Mouse (Mus musculus) erythroblast, embryonic 14.5 days (primary cell): ENCODE data around the gene Gabrd. TPM values are rescaled to one million over a fixed set of nuclear protein-coding genes. Genes with fewer than 3 reads are reported as not detected.
"Not testable (repeated sequence)": the region's sequence is repeated elsewhere in the genome, so short reads cannot be mapped to it uniquely, and the experiment has no call there.

Source experiments
- H3K27me3 ChIP-seq: 2 replicates; pipeline ENCODE4 v1.6.1; 2012; ENCODE audit warnings: inconsistent platforms; ENCODE audit not compliant: control insufficient read depth
- H3K36me3 ChIP-seq: 2 replicates; pipeline ENCODE4 v1.6.1; 2012; ENCODE audit warnings: mild to moderate bottlenecking, inconsistent platforms; ENCODE audit not compliant: control insufficient read depth
- H3K4me1 ChIP-seq: 2 replicates; pipeline ENCODE4 v1.6.1; 2012; ENCODE audit warnings: inconsistent platforms; ENCODE audit not compliant: control insufficient read depth
- H3K4me3 ChIP-seq: replicated peaks from 2 replicates; pipeline ENCODE3; 2012; ENCODE audit warnings: moderate library complexity, mild to moderate bottlenecking, inconsistent platforms
- H3K9me3 ChIP-seq: 2 replicates; pipeline ENCODE4 v1.6.1; 2012; ENCODE audit warnings: low read length, inconsistent platforms, mixed read lengths; ENCODE audit not compliant: control insufficient read depth
- GATA1 ChIP-seq: IDR thresholded peaks from 2 replicates; pipeline ENCODE4 v1.6.1; 2012; ENCODE audit warnings: low read length, inconsistent platforms, mixed read lengths
- TAL1 ChIP-seq: IDR thresholded peaks from 3 replicates; pipeline ENCODE4 v1.6.1; 2012; ENCODE audit warnings: low read length, inconsistent platforms, mixed read lengths
- polyA plus RNA-seq: library from polyadenylated mRNA; stranded (reverse); fragments of >175 nt; gene quantifications from 2 replicates; pipeline ENCODE4 v1.2.3, GENCODE M21; 2012

Gene Gabrd
- polyA plus RNA-seq, result not detected in 2 replicates

DNA sequence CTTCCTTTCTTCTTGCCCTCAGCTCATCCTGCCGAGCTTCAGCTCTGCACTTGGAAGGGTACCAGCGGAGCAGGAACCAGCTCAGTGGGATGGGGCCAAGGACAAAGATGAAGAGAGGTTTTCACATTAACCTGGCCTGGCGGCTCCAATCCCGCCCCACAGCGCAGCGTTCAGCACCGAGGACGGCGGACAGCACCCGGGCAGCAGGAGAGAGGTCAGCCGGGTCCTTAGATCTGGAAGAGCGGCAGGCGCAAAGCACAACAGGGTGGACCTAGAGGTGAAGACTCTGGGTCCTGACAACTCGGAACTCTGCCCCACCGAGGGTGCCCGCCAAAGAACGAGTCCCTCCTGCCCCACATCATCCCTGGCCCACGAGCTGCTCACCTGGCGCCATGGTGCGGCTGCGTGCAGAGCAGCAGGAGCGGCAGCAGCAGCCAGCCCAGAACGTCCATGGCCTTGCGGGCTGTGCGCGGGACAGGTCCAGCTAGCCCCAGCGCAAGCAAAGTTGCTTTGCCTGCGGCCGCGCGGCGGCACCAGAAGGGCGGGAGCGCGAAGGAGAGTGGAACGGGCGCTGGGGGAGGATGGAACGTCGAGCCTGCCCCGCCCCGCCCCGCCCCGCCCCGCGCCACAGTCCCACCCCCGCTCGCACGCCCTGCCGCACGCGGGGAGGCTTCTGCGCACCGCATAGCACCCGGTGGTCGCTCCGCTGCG lies at the start of gene Gabrd:
Gene Gabrd (minus strand): TSS at position 602 of the 711 bp plus-strand sequence.
- Histone ChIP-seq H3K4me3 (peak within 1 kb of the TSS; percentile 19), H3K4me1 (peaks cover 4% of the 10 kb centered on the region), H3K9me3 (no peaks in the 10 kb centered on the region), H3K27me3 (peaks cover 23% of the 10 kb centered on the region), H3K36me3 (no peaks in the 10 kb centered on the region)
- TF ChIP-seq TAL1, result no peak
- TF ChIP-seq GATA1, result no peak

DNA sequence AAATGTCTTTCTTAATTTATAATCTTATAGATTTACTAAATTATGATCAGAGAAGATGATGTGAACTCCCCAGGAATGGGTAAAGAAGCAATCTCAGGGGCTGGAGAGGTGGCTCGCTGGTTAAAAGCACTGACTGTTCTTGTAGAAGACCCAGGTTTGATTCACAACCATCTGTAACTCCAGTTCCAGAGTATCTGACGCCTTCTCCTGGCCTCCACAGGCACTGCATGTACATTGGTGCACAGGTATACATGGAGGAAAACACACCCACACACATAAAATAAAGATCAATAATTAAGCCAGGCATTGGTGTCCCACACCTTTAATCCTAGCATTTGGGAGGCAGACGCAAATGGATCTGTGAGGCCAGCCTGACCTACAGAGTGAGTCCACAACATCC lies 44.9 kb upstream of the Gabrd start:
- Histone ChIP-seq H3K9me3 (no peaks in the 10 kb centered on the region), H3K36me3 (no peaks in the 10 kb centered on the region), H3K27me3 (no peaks in the 10 kb centered on the region), H3K4me3 (no peak overlapping the region), H3K4me1 (no peaks in the 10 kb centered on the region)
- TF ChIP-seq TAL1, result no peak
- no peak for TF ChIP-seq GATA1

GRCm38 (mm10) chr4:155433993-155434392 lies 36.1 kb upstream of the Gabrd start:
- Histone ChIP-seq H3K4me1 (no peaks in the 10 kb centered on the region), H3K36me3 (no peaks in the 10 kb centered on the region), H3K27me3 (no peaks in the 10 kb centered on the region), H3K4me3 (no peak overlapping the region), H3K9me3 (no peaks in the 10 kb centered on the region)
- TF ChIP-seq TAL1 (no peak), GATA1 (no peak)

DNA sequence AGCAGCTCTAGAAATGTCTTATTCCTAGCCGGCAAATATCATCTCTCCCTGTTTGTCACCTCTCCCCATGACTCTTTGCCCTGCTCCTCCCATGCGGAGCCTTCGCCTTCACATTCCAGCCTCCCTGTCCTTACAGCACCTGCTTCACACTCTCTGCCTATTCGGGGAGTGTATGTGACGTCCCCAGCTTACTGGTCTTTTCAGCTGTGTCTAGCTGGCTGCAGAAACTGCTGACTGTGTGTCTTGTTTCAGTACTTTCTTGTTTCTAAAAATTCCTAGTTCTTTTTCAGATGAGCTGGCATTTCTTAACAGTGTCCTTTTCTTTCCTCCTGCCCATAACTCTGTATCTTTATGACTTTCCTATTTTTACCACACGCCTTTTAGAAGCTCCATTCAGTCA lies 34.4 kb upstream of the Gabrd start:
- no peak for TF ChIP-seq GATA1
- no peak for TF ChIP-seq TAL1
- Histone ChIP-seq H3K4me1 (no peaks in the 10 kb centered on the region), H3K27me3 (no peaks in the 10 kb centered on the region), H3K9me3 (no peaks in the 10 kb centered on the region), H3K4me3 (no peak overlapping the region), H3K36me3 (no peaks in the 10 kb centered on the region)

- H3K9me3 ChIP-seq, result no peaks in the 10 kb centered on the region
- H3K4me3 ChIP-seq, result no peak overlapping the region
- TF ChIP-seq TAL1, result no peak
- TF ChIP-seq GATA1, result no peak
- no peaks in the 10 kb centered on the region for H3K36me3 ChIP-seq
- H3K4me1 ChIP-seq, result no peaks in the 10 kb centered on the region
- H3K27me3 ChIP-seq, result no peaks in the 10 kb centered on the region
Observed at GRCm38 (mm10) chr4:155429202-155429601, 31.3 kb upstream of the Gabrd start.

GRCm38 (mm10) chr4:155428442-155428841 lies 30.5 kb upstream of the Gabrd start:
- TF ChIP-seq TAL1 (no peak), GATA1 (no peak)
- no peaks in the 10 kb centered on the region for H3K9me3 ChIP-seq
- H3K27me3 ChIP-seq, result no peaks in the 10 kb centered on the region
- H3K4me1 ChIP-seq, result no peaks in the 10 kb centered on the region
- H3K4me3 ChIP-seq, result no peak overlapping the region
- H3K36me3 ChIP-seq, result no peaks in the 10 kb centered on the region

- Histone ChIP-seq H3K4me3 (no peak overlapping the region), H3K27me3 (no peaks in the 10 kb centered on the region)
- TF ChIP-seq TAL1 (no peak), GATA1 (no peak)
Observed at GRCm38 (mm10) chr4:155426272-155426671, 28.4 kb upstream of the Gabrd start.

DNA sequence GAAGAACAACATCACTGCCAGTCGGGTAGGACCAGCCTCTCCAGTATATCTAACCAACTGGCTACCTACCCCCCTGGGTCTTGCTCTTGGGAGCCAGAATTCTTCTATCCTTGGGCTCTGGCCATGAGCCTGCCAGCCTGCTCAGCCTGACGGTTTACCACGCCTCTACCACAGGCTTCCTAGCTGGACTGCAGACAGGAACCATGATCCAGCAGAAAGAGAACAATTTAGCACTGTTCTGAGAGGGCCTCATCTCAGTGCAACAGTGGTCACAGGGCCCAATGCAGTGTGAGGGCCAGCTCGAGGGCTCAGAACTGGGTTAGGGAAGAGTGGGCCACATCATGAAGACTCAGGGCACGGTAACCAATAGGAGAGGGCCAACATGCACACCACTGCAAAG lies 26.1 kb upstream of the Gabrd start:
- no peak for TF ChIP-seq TAL1
- no peak for TF ChIP-seq GATA1
- no peaks in the 10 kb centered on the region for H3K27me3 ChIP-seq
- no peaks in the 10 kb centered on the region for H3K9me3 ChIP-seq
- no peaks in the 10 kb centered on the region for H3K36me3 ChIP-seq
- no peak overlapping the region for H3K4me3 ChIP-seq
- no peaks in the 10 kb centered on the region for H3K4me1 ChIP-seq

More at GRCm38 (mm10) chr4:155426272-155426671, 28.4 kb upstream of the Gabrd start:
- Histone ChIP-seq H3K4me1 (no peaks in the 10 kb centered on the region), H3K9me3 (no peaks in the 10 kb centered on the region), H3K36me3 (no peaks in the 10 kb centered on the region)

- H3K9me3 ChIP-seq, H3K4me1 ChIP-seq, H3K27me3 ChIP-seq, H3K36me3 ChIP-seq, H3K4me3 ChIP-seq: not testable (repeated sequence)
Observed at GRCm38 (mm10) chr4:155421412-155422370, 23.8 kb upstream of the Gabrd start.
